Mouse (Mus musculus) kidney, postnatal 4 days (tissue): Measurements from ENCODE around the gene Aire.
"Not testable (repeated sequence)": the region's sequence is repeated elsewhere in the genome, so short reads cannot be mapped to it uniquely, and the experiment has no call there.

ENCODE experiments used
- DNase-seq, 2 experiments: peaks; one replicate each; pipeline ENCODE4 v3.0.0; 2021; ENCODE audit warnings: mixed read lengths in 2 of 2

Gene Aire

DNA sequence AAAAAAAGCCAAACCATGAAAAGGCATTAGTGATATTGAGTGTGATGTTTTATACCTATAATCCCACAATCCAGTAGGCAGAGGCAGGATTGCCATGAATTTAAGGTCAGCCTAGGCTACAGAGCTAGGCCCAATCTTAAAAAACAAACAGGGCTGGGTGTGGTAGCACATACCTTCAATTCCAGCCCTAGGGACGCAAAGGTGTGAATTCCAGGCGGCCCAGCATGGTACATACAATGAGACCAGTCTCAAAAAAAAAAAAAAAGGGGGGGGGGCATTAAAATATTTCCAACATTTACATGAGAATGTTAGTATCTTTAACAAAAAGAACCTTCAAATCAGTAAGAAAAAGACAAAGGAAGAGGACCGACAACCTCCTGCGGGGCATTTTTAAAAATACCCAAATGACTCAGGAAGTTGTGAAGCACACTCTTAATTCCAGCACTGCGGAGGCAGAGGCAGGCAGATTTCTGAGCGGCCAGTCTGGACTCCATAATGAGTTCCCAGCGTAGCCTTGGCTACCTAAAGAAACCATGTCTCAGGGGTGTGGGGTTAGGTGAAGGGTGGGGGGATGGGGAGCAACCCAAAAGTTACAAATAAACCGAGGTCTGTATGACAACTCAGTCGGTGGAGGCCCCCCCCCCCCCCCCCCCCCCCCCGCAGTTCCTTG, 4.8 kb upstream of the Aire start:
- DNase-seq = no peak

DNA sequence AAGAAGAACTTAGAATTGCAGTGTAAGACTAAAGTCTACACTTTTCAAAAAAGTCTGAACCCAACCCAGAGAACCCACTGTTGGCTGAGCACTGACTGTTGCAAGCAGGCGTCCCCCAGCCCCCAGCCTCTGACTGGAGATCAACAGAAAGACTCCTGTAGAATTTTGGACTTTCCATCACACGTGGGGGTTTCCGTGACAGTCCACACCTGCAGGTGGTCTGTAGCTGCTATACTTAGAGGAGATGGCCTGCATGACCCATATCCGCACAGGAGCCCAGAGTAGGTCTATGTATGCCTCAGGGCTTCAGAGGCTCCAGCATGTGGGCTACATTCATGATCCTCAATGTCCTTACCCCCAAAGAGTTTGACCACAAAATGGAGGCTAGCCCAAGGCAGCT, 3.0 kb upstream of the Aire start:
- DNase-seq = no peak

DNA sequence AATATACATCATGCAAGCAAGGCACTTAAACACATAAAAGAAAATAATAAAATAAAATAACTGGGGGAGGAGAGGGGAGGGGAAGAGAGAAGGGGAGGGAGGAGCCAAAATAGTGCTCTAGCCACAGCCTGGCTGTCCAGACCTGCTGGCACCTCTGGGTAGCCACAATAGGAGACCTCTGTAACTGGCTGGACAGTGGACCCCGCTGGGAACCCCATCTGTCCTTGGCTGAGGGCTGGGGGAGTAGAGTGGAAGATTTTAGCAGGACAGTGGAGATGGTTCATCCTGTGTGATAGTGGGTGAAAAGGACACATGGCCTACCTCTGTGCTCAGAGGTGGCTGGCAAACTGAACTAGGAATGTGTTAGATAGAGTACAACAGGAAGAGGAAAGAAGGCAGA, 1.1 kb upstream of the Aire start:
- DNase-seq = no peak

DNA sequence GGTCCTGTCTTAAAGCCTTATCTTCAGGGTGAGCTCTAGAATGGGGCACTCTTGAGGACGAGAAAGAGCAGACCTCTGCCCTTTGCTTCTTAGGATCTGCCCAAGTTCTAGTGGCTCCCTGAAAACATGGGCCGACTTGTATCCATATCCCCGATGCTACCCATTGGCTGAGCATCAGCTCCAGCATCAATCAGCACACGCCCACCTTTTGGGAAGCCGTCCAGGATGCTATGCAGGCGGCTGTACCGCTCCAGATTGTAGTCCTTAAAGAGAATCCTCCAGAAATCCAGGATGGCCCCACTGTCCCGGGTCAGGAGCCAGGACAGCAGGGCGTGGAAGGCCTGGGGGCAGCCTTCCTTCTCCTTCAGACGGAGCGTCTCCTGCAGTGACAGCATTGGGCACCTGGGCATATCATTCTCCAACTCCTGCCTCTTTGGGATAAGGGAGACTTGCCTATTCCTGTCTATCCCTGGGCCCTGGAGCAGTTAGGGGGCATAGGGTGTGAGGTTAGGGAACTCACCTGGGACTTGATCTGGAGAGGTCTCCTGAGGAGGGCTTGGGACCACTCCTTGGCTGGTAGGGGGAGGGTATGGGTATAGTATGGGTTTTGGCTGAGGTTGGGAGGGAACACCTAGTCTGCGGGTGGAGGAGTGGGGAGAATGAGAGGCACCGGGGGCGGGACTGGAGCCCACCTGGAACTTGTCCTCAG, 559 bp downstream of the Aire start:
- DNase-seq = no peak

DNA sequence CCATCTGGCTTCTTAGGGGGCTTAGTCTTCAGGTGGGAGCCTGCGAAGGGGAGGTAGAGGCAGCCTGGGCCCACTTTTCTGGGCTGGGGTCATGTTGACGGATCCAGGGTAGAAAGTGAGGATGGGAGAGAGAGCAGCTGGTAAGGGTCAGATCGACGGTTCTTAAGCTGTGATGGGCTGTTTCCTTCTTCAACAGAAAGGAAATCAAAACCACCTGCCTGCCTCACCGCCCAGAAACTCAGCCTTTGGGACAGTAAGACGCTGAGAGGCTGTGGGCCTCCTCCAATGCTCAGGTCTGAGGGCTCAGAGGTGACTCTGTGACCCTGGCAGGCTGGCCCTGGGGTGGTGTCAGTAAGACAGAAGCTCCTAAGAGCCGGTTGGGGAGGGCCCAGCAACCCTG, 1.3 kb downstream of the Aire start:
- DNase-seq = no peak

DNA sequence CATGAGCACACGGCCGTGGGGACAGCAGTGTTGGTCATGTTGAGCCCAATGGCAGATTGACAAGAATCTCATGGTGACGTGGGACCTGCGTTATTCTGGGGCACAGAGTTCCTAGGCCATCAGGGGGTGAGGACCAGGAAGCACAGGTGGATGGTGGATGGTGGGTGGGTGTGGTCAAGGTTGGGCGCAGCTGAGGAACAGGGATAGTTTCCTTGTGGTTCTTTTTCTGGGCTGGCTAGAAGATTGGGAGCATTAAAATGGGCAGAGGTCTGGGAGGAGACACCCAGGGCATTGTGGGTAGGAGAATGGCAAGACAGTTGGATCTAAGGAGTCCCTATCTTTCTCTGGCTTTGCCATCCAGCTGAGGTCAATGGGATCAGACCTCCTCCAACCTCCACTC, 1.8 kb downstream of the Aire start, which contains the start of gene Dnmt3l:
Gene Dnmt3l, plus strand, starts transcription at position 301 of the 400 bp plus-strand sequence.
- no peak for DNase-seq

DNA sequence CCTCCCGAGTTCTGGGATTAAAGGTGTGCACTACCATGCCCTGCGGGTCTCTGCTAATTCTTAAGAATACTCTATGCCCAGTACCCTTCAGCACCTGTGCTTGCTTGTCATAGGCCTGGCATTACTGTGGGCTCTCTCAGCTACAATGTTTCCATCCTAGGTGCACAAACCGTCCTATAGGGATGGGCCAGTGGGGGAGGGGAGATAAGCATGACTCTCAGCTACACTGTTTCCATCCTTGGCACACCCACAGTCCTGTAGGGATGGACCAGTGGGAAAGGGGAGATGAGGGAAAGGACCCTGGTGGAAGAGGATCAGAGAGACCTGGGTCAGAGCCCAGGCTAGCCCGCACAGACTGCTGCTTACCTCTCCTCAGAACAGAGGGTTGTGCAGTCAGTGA, 6.3 kb downstream of the Aire start:
- DNase-seq = no peak

DNA sequence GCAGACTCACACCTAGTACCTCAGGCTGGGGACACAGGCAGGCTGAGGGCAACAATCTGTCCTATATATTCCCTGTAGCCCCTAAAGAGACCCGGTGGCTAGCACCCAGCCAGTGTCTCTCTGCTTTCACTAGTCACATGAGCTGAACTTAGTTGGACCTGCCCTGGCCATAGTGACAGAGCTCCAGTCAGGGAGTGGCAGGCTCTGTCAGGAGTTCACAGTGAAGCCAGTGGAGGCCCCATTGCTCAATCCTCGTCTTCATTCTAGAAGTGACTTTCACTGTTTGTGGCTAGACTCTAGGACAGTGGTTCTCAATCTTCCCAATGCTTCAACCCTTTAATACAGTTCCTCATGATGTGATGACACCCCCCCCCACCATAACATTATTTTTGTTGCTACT, 11.4 kb downstream of the Aire start:
- DNase-seq = no peak

DNA sequence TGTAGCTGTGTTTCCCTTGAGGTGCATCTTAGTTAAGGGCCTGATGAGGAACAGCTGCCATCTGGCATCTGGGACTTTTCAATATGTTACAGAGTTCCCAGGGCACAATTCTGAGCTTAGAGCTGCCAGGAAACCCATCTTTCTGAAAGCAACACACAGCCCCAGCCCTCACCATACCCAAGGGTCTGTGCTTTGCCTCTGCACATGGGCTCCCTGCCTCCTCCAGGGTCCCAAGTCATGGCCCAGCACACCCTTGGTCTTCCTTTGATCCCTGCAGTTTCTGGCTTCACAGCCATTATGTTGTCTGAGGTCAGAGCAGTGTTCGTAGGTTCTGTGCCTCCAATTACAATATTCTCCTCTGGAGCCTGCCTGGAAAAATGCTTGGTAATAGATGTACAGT, 14.3 kb downstream of the Aire start:
- DNase-seq = no peak

DNA sequence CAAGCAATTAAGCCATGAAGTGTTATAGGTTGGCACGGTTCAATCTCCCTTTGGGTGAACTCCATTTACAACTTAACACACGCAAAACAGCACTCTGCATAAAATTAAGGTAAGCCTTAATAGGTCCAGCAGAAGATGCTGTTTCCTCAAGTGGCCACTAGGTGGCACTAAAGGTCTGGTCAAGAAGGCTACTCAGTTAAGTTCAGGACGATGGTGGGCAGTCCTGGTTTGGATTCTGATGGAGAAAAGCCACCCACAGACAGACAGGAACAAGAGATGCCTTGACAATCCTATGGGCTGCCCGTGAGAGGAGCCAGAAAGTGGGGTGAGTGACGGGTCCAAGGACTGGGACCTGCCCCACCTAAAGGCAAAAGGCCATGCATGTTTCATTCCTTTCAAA, 15.3 kb downstream of the Aire start:
- peak; percentile 84 to 86 for DNase-seq

DNA sequence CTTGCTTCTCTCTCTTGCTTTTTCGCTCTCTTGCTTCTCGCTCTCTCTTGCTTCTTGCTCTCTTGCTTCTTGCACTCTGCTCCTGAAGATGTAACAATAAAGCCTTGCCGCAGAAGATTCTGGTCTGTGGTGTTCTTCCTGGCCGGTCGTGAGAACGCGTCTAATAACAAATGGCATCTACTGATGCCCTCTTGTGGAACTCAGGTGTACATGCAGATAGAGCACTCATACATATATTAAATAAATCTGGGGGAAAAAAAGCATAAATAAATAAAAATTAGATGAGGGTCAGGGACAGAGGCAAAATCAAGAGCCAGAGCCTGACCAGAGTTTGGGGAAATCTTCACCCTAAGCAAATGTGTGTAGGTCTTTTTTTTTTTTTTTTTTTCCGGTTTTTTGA, 18.0 kb downstream of the Aire start:
- DNase-seq = not testable (repeated sequence)

DNA sequence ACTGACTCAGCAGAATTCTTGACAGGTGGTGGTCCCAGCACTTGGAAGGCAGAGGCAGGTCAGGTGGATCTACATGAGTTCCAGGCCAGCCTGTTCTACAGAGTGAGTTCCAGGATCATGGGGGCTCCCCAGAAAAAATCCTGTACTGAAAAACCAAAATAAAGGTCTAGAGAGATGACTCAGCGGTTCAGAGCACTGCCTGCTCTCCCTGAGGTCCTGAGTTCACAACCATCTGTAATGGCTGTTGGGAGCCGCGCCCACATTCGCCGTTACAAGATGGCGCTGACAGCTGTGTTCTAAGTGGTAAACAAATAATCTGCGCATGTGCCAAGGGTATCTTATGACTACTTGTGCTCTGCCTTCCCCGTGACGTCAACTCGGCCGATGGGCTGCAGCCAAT, 23.4 kb downstream of the Aire start:
- not testable (repeated sequence) for DNase-seq

DNA sequence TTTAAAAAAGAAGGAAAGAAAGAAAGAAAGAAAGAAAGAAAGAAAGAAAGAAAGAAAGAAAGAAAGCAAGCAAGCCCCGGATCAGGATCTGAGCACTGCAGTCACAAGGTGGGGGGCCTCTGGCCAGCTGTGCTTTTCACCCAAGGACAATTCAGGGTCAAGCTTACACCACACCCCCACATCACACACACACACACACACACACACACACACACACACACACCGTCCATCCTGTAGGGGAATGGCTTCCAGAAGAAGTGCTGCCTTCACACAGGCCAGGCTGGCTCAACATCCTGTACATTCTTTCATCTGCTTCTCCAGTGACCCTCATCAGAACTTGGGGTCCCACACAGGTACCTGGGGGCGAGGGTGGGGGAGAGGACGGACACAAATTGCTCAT, 24.1 kb downstream of the Aire start:
- DNase-seq = peak in 1 of 2 experiments; percentile 9

DNA sequence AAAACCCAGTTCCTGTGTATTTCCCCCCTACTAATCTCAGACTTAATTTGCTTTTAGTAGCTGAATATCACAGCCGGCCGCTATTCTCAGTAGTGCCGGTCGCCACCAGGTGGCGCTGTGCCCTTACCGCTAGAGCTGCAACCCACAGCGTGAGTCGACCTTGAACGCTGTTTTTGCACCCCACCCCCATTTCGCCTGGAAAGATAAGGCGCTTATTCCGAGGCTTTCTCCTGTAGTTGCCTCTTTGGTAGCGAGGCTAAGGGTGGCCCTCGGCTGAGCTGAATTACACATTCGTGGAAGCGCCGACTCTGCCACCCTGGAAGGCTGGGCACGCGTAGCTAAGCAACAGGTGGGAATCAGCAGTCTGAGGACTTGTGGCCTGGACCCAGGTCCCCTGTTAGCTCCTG, 24.6 kb downstream of the Aire start:
- DNase-seq = peak; percentile 91 to 92

DNA sequence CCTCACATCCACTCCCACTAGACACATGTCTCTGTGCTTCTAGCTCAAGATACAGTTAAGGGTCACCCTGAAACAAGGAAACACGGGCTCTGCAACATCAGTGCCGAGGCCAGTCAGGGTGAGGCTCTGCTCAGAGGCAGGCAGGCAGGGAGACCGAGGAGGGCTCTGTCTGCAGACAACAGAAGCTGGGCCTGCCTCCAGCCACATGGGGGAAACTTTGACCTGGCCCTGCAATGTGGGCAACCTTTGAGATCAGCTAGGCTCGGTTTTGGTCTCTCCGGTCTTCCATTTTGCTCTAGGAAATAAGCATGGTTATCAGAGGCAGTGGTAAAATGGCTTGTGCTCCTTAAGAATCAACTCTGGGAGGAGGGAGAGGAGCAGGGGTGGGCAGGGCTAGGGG, 27.0 kb downstream of the Aire start:
- DNase-seq = peak in 1 of 2 experiments; percentile 12

DNA sequence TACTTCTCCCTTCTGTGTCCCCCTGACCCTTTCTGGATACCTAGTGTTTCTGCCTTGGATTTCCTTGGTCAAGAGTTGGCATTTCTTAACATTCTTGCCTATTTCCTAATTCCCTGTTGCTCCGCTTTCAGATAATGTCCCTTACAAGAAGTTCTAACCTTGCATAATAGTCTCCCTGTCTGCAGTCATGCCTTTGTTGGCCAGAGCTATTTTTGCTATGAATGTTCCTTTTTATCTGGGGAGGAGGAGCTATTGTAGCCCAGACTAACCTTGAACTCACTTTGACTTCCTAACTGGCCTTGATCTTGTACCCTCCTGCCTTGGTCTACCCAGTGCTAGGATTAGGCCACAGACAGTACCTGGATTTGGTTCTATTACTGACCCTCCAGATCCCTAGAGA, 27.9 kb downstream of the Aire start:
- DNase-seq = no peak

DNA sequence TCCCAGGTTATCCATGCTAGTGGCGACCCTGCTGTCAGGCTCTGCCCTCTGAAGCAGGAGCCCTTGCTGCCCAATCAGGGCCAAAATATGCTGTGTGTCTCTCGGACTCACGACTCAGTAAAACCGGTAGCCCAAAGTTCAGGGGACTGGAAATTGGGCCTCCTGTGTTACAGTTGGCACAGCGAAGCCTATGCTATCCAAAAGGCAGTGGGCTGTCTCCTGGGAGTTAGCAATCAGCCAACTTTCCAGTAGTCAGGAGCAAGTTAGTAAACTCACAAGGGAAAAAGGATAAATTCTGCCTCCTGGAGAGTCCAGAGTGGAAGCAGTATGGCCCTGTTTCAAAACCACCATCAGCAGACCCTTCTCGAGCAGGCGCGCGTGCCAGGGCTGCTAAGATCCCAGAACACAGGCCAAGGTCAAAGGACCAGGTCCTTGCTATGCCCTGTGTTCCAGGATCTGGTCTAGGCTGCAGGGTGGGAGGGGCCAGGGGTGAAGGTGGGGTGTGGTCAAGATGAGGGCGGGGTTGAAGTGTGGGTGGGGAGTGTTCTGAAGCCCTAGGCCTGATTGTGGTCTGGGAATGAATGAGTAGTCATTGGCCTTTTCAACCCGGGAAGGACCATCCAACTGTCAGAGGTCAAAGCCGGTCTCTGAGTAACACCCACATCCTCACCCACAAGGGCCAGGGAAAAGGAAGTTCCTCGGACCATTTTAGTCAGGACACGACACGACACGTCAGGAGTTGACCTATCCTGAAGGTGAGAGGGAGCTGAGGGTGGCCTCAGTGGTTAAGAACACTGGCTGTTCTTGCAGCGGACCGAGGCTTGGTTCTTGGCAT, 30.5 kb downstream of the Aire start:
- no peak for DNase-seq

DNA sequence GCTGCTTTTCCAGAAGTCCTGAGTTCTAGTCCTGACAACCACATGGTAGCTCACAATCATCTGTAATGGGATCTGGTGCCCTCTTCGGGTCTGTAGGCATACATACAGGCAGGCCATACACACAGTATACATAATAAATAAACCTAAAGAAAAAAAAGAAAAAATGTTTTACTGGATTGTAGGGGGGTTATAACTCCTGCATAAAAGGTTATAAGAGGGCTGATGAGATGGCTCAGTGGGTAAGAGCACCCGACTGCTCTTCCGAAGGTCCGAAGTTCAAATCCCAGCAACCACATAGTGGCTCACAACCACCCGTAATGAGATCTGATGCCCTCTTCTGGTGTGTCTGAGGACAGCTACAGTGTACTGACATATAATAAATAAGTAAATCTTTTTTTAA, 32.3 kb downstream of the Aire start:
- not testable (repeated sequence) for DNase-seq

DNA sequence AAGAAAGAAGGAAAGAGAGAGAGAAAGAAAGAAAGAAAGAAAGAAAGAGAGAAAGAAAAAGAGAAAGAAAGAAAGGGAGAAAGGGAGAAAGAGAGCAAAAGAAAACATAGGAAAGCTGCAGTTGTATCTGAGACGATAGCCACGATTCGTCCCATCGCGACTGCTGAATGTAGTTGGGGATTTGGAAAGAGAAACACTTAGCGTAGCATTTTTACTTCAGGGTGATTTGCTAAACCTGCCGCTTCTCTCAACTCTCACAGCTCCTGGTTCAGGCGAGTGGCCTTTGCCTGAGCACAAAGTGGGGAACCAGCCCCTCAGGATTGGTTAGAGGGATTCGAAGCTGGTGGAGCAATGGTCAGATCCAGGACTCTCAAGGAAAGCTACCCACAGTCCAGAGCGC, 33.1 kb downstream of the Aire start:
- no peak for DNase-seq

DNA sequence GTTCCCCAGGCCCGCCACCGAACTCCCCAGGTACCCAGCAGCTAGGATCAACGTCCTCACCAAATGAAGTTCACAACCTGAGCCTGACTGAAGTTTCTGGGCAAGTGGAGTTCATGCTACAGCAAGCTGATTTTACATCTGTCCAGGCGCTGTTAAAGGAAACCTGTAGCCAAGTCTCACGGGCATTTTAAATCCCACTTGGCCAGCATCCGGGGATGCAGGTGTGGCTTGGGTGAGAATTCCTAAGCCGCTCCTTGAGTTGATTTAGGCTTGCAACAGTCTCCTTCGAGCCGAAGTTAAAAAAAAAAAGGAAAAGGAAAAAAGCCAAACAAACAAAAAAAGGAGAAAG, 33.5 kb downstream of the Aire start, which contains the start of gene Pfkl:
Gene Pfkl, minus strand, starts transcription at position 139 of the 349 bp plus-strand sequence.
- DNase-seq = no peak

DNA sequence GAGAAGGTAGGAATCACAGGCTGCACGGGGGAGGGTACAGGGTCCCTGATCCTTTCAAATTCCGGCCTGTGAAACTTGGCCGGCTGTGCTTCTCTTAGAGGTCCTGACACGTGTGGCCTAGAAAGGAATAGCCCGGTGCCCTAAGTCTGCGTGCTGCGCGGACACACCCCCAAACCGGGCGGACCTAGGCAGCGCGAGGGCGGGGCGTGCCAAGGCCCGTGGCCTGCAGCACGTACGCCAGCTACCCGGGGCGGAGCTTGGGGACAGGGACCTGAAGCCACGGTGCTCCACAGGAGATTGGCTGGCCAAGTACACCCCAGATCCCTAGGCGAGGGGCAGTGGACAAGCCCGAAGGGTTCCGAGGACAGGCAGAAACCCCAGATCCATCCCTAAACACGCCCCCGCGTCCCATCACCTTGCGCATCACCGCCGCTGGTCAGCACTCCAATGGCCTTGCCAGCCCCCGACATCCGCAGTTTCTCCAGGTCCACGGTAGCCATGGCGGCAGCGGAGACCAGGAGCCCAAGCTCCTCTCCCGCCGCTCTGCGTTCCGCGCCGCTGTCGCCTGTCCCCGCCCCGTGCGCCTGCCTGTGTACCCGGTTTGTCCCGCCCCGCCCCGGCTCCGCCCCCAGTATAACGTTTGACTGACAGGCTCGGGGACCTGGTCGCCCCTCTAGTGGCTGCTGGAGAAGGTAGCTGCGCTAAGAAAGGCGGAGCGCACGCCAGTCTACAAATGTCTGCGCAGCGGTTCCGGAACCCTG, 34.0 kb downstream of the Aire start:
- peak; percentile 98 to 99 for DNase-seq

DNA sequence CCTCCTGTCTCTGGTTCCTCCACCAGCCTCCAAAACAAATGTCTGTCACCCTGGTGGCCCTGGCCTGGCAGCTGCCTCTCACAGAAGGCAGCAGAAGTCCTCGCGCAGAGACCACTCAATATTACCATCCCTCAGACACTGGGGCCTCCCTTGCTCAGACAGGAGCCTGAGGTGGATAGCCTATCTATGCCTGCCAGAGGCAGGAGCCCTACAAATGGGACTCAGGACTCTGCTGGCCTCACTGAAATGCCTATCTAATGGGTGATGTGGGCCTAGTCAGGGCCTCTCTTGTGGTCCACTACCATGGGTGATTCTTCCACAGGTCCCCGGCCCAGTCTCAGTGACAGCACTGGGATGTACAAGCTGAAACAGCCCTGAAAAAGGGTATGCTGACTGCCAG, 35.2 kb downstream of the Aire start:
- no peak for DNase-seq

DNA sequence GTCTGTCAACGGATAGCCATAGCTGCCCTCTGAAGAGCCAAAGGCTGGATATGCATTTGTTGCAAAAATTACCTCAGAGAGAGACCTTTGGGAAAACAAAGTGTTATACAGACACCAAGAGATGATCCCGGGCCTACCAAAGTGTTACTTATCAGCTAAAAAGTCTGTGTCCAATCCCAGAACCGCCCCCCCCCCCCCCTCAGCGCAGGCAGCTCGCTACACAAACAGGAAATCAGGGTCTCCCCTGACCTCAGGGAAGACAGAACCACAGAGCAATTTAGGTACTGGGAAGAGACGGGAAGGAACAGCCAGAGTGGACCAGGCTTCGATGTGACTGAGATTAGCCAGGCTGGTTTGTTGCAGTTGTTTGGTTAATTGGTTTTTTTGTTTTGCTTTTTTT, 36.2 kb downstream of the Aire start:
- no peak for DNase-seq
